Mouse (Mus musculus) spleen, postnatal 14 days (tissue): ENCODE data around the gene Tjp1.

Experiments used
- DNase-seq, 2 experiments: peaks; one replicate each; pipeline ENCODE4 v3.0.0; 2021 to 2022; ENCODE audit warnings: low spot score in 2 of 2

Tjp1 gene

DNA sequence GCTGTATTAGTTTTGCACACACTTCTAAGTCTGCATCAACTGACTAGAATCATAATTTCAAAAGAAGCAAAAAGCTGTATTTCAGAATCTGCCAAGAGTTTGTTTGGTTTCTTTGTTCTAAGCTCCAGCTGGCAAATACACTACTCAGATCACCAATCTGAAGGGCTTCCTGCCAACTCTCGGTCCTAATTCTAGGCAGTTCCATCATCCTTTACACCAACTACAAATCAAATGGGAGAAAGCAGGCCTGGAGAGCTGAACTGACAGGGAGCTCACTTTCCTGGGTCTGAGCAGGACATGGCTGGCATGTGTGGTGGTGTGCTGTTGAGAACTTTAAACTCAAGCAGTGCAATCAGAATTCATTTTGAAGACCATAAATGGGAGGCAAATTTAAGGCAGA is 170.0 kb downstream of the Tjp1 start:
- no peak for DNase-seq

GRCm38 (mm10) chr7:65356204-65356603 is 171.4 kb downstream of the Tjp1 start:
- no peak for DNase-seq

GRCm38 (mm10) chr7:65354908-65355307 is 172.7 kb downstream of the Tjp1 start:
- DNase-seq: no peak

DNA sequence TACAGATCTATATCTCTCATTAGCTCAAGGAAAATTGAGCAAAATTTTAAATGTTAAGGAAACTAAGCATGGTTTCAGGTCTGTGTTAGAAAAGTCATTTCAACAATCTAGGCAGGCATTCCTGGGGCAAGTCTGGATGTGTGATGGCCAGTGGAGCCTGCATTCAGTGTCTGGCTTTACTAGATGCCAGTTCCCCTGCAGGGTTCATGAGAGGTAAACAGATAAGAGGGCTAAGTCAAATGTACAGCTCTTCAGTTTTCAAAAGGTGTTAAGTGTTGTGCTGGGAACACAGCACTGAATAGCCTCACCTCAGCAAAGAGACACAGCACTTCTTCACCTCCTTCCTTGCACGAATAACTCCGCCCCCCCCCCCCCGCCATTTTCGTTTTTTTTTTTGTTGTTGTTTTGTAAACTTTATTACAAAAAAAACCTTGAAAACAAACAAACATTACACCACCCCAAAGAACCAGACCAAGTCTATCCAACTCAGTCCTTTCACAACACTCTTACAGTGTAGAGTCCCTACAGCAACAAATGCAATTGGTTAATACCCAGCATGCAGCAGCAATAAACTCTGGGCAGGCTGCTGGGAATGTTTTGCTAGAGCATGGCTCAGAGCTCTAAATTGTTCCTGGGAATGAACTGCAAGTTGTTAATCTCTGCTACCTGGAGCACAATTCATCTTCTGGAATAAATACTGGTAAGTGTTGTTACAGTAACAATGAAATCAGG is 177.1 kb downstream of the Tjp1 start:
- DNase-seq: no peak

GRCm38 (mm10) chr7:65348540-65348939 is 179.0 kb downstream of the Tjp1 start:
- DNase-seq: no peak

- no peak for DNase-seq
These were observed 182.3 kb downstream of the Tjp1 start for GRCm38 (mm10) chr7:65345314-65345713.

DNA sequence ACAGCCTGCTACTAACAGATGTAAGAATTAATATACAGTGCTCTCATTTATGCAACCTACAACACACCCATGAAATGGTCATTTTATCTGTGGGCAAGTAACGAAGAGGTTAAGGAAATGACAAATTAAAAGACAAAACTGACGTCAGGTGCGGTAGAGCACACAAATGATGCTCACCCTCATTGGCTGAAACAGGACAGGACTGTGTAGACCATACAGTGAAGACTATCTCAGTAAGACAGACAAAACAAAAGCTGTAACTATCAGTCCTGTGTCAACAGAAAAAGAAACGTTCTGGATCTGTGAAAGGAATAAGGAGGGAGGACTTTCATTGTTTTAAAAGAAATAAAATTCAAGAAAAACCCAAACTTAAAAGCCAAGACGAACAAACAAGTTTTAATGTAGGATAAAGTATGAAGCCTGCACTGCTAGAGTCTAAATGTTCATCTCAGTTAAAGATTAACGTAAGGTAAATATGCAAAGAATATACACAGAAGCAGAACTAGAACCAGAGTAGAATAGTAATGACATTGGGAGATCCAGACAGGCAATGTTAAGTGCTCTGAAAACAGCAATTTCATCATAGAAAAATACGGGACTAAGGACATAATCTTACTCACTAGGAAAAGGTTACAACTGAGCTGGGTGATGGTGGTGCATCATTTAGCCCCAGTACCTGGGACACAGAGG is 189.9 kb downstream of the Tjp1 start:
- DNase-seq: no peak

- no peak for DNase-seq
These were observed 194.4 kb downstream of the Tjp1 start for GRCm38 (mm10) chr7:65333081-65333760.

DNA sequence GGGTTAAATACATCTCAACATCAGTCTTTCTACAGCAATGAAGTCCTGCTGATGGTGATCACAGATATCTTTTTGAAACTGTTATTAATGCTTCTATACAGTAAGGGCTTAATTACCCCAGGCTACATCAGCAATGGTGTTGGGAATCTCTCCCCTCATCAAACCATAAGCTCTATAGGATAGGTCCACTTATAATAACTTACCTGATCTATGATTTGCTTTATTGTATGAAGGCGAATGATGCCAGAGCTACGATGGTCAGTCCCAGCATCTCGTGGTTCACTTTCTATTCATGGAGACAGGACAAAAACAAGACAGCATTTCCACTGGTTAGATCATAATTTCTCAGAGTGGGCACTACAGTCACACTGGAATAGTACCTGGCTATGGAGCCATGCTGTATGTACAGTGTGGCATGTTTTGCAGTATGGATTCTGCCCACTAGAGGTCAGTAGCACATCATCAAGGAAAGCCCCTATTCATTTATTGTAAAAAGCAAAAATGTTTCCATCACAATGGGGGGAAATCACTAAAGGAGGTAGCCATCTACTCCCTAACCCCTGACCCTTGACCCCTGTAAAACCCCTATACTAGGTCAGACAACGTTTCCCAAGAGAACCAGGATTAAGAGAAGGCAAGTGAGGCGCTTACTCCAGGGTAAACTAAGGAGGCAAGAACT is 208.4 kb downstream of the Tjp1 start:
- peak in 1 of 2 experiments; percentile 36 for DNase-seq

DNA sequence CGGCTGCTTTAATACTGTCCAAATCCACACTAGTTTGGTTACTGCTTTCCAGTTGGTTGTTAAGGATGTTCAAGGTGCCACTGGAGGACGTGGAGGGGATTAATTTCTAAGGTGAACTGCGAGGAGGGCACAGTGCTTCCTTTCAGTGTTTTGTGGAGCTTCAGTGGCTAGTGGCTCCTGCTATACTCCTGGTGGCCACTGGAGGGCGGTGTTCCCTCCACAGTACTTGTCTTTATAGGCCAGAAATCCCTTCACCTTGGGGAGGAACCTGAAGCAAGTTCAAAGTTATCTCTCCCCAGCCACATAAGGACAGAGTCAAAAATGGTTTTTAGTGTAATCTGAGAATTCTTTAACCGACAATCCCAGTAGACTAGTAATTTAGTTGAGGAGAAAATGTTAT is 210.2 kb downstream of the Tjp1 start:
- DNase-seq: peak in 1 of 2 experiments; percentile 23

GRCm38 (mm10) chr7:65315182-65315581 is 212.4 kb downstream of the Tjp1 start:
- DNase-seq: no peak

- no peak for DNase-seq
These were observed 230.6 kb downstream of the Tjp1 start for GRCm38 (mm10) chr7:65296675-65297589.

- no peak for DNase-seq
These were observed 244.7 kb downstream of the Tjp1 start for GRCm38 (mm10) chr7:65282886-65283285.

- DNase-seq: no peak
These were observed 245.6 kb downstream of the Tjp1 start for GRCm38 (mm10) chr7:65281960-65282359.

DNA sequence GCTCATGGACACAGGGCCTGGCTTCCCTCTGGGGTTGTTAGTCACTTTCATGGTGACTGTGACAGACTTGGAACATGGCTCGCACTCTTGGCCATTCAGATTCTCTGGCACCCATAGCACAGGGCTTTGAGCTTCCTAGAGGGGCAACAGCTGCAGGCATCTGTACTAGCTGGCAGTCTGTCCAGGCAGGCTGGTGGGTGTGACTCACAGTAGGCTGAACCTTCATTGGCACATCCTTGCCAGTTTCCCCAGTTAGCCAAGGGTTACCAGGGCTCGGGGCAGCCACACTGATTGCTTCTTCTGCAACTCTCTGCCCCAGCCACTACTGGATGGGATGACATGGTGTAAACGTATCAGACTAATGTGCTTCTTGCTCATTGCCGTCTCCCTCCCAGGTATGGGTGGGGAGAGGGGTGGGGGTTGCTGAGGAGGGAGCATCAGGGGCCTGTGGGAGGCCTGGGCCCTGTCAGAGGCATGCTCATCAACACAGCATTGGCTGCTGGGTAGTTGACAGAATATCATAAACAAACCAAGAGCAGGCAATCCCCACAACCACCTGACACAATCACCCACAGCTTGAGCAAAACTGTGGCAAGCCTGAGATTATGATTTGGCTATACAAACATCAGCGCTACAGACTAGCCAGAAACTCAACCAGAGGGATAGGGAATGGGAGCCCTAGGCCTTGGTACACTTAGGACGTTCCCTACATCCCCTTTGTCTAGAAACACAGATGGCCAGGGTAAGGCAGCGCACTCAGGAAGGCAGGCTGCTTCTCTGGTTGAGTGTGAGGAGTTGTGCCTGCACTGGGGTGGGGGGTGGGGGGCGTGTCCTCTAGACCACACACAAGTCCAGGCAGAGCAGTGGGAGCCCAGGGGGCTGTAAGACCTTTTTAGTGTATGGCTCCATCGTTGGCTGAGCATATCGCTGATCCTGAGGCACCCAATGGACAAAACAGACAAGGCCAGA is 246.4 kb downstream of the Tjp1 start:
- DNase-seq: no peak

- DNase-seq: no peak
These were observed 248.3 kb downstream of the Tjp1 start for GRCm38 (mm10) chr7:65279277-65279676.

DNA sequence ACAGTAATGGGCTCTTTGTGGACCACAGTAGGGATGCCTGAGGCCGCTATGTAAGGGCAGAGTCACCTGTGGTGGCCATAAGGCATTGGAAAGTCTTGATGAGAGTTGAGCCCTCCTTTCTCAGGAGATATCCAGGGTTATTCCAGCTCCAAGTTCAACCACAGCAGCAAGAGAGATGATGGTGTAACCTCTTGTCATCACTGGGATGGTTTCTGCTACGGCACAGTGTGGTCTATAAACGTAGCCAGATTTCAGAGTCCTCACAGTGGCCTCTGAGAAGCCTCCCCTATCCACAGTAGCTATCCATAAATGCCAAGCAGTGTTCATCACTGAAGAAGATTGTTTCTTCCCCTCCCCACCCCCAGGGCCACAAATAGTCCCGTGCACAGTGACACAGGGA is 251.8 kb downstream of the Tjp1 start:
- DNase-seq: no peak

DNA sequence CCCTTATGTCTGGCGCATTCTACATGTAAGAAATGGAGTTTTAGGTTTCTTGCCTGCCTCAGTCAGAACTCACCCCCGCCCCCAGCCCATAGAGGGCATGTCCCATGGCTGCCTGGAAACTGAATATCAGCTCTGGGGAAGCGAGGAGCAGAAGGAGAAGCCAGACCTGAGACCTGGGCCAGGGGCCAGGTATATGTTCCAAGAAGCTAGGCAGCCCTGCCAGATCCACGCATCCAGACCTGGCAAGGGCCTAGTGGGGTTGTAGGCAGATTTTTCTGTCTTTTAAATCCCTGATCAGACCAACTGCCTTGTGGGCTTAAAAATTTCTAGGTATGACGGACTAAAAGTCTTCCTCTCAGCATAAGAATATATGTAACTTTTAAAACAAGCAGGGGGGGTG is 253.4 kb downstream of the Tjp1 start:
- no peak for DNase-seq

DNA sequence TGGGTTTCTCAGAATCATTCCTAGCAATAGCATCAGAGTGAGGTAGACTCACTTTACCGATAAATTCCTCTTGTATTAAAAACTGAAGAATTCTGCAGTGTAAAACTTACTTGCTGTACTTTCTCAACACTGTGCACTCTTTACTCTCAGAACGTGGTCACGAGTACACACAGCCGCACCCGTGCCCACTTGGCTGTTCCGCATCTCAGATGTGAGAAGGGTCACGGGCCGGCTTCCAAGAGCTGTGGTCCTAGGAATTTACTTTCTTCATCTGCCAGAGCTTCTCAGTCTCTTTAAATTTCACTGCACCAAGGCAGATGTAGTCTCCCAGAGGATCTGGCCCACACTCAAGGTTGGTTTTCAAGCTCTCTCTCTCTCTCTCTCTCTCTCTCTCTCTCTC is 277.9 kb downstream of the Tjp1 start:
- no peak for DNase-seq
